Mouse (Mus musculus) left cerebral cortex, postnatal 36 days (tissue): ENCODE results near the gene Olfr1359. TPM values are rescaled to one million over a fixed set of nuclear protein-coding genes. Genes with fewer than 3 reads are reported as not detected.

Source experiments
- DNase-seq, 2 experiments: peaks; one replicate each; pipeline ENCODE4 v3.0.0; 2021 to 2022; ENCODE audit warnings: low spot score in 2 of 2, mixed read lengths in 1 of 2
- intact Hi-C: fragments of 180-260 bp; cut with DNase I; formaldehyde crosslinking; loops from one replicate; pipeline ENCODE4 v1.15.1; 2025
- total RNA-seq, 2 experiments: library from RNA; stranded (reverse); gene quantifications; 2 replicates each; pipeline ENCODE4 v1.2.3; 2021

The Olfr1359 gene
- total RNA-seq, 2 experiments from 2014 or later: not detected

- DNase-seq: peak; percentile 60 to 64
- intact Hi-C loops: loop anchor here (10.0 kb wide), 1 partner anchor 1963 kb away; the partner anchor contains the start of genes Hist1h2ac and Hist1h2bc
Measured at GRCm38 (mm10) chr13:21721757-21722372, 24.0 kb downstream of the Olfr1359 start, which contains the start of gene Hist1h2bm. TSS of gene Hist1h2bm (plus strand) at chr13:21722044.

GRCm38 (mm10) chr13:21722373-21722925, 24.5 kb downstream of the Olfr1359 start:
- intact Hi-C loops: loop anchor here (10.0 kb wide), 1 partner anchor 1962 kb away; the partner anchor contains the start of genes Hist1h2ac and Hist1h2bc

GRCm38 (mm10) chr13:21722993-21723836, 25.3 kb downstream of the Olfr1359 start:
- DNase-seq: no peak
- intact Hi-C loops: loop anchor here (10.0 kb wide), 1 partner anchor 1962 kb away; the partner anchor contains the start of genes Hist1h2ac and Hist1h2bc

More at GRCm38 (mm10) chr13:21722373-21722925, 24.5 kb downstream of the Olfr1359 start:
- DNase-seq: no peak

GRCm38 (mm10) chr13:21727948-21728572, 30.1 kb downstream of the Olfr1359 start:
- no peak for DNase-seq
- intact Hi-C loops: loop anchor here (10.0 kb wide), 1 partner anchor 1957 kb away; the partner anchor contains the start of genes Hist1h2ac and Hist1h2bc

GRCm38 (mm10) chr13:21729544-21729943, 31.6 kb downstream of the Olfr1359 start:
- DNase-seq: no peak
- intact Hi-C loops: loop anchor here (10.0 kb wide), 1 partner anchor 1955 kb away; the partner anchor contains the start of genes Hist1h2ac and Hist1h2bc

- intact Hi-C loops: loop anchor here (2.0 kb wide), 1 partner anchor 19 kb away; no protein-coding TSS in a partner anchor
- no peak for DNase-seq
Measured at GRCm38 (mm10) chr13:21733466-21733865, 35.6 kb downstream of the Olfr1359 start.

- DNase-seq: peak; percentile 57 to 59
- intact Hi-C loops: loop anchor here (1.0 kb wide), 1 partner anchor 17 kb away; no protein-coding TSS in a partner anchor
Measured at GRCm38 (mm10) chr13:21734010-21734905, 36.3 kb downstream of the Olfr1359 start.

GRCm38 (mm10) chr13:21734906-21735767, 37.2 kb downstream of the Olfr1359 start, which contains the start of gene Hist1h4j:
TSS of gene Hist1h4j (plus strand) at chr13:21735064.
- intact Hi-C loops: loop anchor here (1.0 kb wide), 1 partner anchor 16 kb away; no protein-coding TSS in a partner anchor
- DNase-seq: peak; percentile 75 to 78

- DNase-seq: no peak
- intact Hi-C loops: no loop called here
Measured at GRCm38 (mm10) chr13:21745006-21745405, 47.1 kb downstream of the Olfr1359 start.

- intact Hi-C loops: loop anchor here (2.0 to 5.0 kb wide), 2 partner anchors 32 to 37 kb away; partner anchors contain the start of genes Hist1h2ai, Hist1h2an, Hist1h2bl and Hist1h2bp
- DNase-seq: no peak
Measured at GRCm38 (mm10) chr13:21749387-21750158, 51.7 kb downstream of the Olfr1359 start.

GRCm38 (mm10) chr13:21750159-21751017, 52.5 kb downstream of the Olfr1359 start, which contains the start of gene Hist1h4k:
TSS of gene Hist1h4k (minus strand) at chr13:21750505.
- peak; percentile 94 for DNase-seq
- intact Hi-C loops: loop anchor here (1.0 to 5.0 kb wide), 3 partner anchors 16 to 36 kb away; partner anchors contain the start of genes Hist1h2ai, Hist1h2an, Hist1h2bl and Hist1h2bp

GRCm38 (mm10) chr13:21751417-21751816, 53.5 kb downstream of the Olfr1359 start:
- intact Hi-C loops: loop anchor here (1.0 to 5.0 kb wide), 3 partner anchors 17 to 35 kb away; partner anchors contain the start of genes Hist1h2ai, Hist1h2an, Hist1h2bl and Hist1h2bp
- no peak for DNase-seq

GRCm38 (mm10) chr13:21751827-21752226, 53.9 kb downstream of the Olfr1359 start:
- no peak for DNase-seq
- intact Hi-C loops: loop anchor here (1.0 to 5.0 kb wide), 3 partner anchors 18 to 35 kb away; partner anchors contain the start of genes Hist1h2ai, Hist1h2an, Hist1h2bl and Hist1h2bp

GRCm38 (mm10) chr13:21752356-21752755, 54.4 kb downstream of the Olfr1359 start:
- DNase-seq: no peak
- intact Hi-C loops: loop anchor here (5.0 kb wide), 1 partner anchor 35 kb away; the partner anchor contains the start of genes Hist1h2ai, Hist1h2bl and Hist1h3h

GRCm38 (mm10) chr13:21753051-21753523, 55.2 kb downstream of the Olfr1359 start:
- intact Hi-C loops: loop anchor here (5.0 kb wide), 1 partner anchor 36 kb away; the partner anchor contains the start of genes Hist1h2ai, Hist1h2bl and Hist1h3h

More at GRCm38 (mm10) chr13:21753051-21753523, 55.2 kb downstream of the Olfr1359 start:
- no peak for DNase-seq
